Mouse (Mus musculus): ENCODE data around the gene Gm10203. TPM values are rescaled to one million over a fixed set of nuclear protein-coding genes. Genes with fewer than 3 reads are reported as not detected.
A peak's percentile ranks its signal among the peaks of the same experiment; 100 is the strongest.
"Not testable (repeated sequence)": the region's sequence is repeated elsewhere in the genome, so short reads cannot be mapped to it uniquely, and the experiment has no call there.

Gm10203 gene
- total RNA-seq, 1 experiment from 2014 or later: not detected

- ATAC-seq (replicated peaks; ENCODE audit: low read depth, poor library complexity, severe bottlenecking): peak; percentile 99
Observed at GRCm38 (mm10) chr6:149132311-149133077, 2.5 kb downstream of the Gm10203 start.

- ATAC-seq (replicated peaks; ENCODE audit: low read depth, poor library complexity, severe bottlenecking): no peak
Observed at GRCm38 (mm10) chr6:149134391-149135150, 4.6 kb downstream of the Gm10203 start.

GRCm38 (mm10) chr6:149135631-149136030 is 5.7 kb downstream of the Gm10203 start:
- ATAC-seq (replicated peaks; ENCODE audit: low read depth, poor library complexity, severe bottlenecking): no peak

GRCm38 (mm10) chr6:149137936-149138335 is 8.0 kb downstream of the Gm10203 start:
- ATAC-seq (replicated peaks; ENCODE audit: low read depth, poor library complexity, severe bottlenecking): no peak

- no peak for ATAC-seq (replicated peaks; ENCODE audit: low read depth, poor library complexity, severe bottlenecking)
Observed at GRCm38 (mm10) chr6:149139011-149139410, 9.0 kb downstream of the Gm10203 start.

GRCm38 (mm10) chr6:149139471-149139870 is 9.5 kb downstream of the Gm10203 start, which contains the start of gene Etfbkmt:
Etfbkmt (plus strand) TSS chr6:149139849.
- ATAC-seq (replicated peaks; ENCODE audit: low read depth, poor library complexity, severe bottlenecking): no peak

- ATAC-seq (replicated peaks; ENCODE audit: low read depth, poor library complexity, severe bottlenecking): peak; percentile 97
Observed at GRCm38 (mm10) chr6:149141393-149142173, 11.6 kb downstream of the Gm10203 start.

- ATAC-seq (replicated peaks; ENCODE audit: low read depth, poor library complexity, severe bottlenecking): no peak
Observed at GRCm38 (mm10) chr6:149145143-149145542, 15.2 kb downstream of the Gm10203 start.

GRCm38 (mm10) chr6:149148436-149149229 is 18.7 kb downstream of the Gm10203 start:
- no peak for ATAC-seq (replicated peaks; ENCODE audit: low read depth, poor library complexity, severe bottlenecking)

GRCm38 (mm10) chr6:149152119-149152518 is 22.1 kb downstream of the Gm10203 start:
- ATAC-seq (replicated peaks; ENCODE audit: low read depth, poor library complexity, severe bottlenecking): no peak

- ATAC-seq (replicated peaks; ENCODE audit: low read depth, poor library complexity, severe bottlenecking): no peak
Observed at GRCm38 (mm10) chr6:149153473-149154115, 23.6 kb downstream of the Gm10203 start.

- ATAC-seq (replicated peaks; ENCODE audit: low read depth, poor library complexity, severe bottlenecking): no peak
Observed at GRCm38 (mm10) chr6:149154116-149155030, 24.4 kb downstream of the Gm10203 start.

GRCm38 (mm10) chr6:149155031-149155841 is 25.3 kb downstream of the Gm10203 start:
- 0 out of 2 replicates have a peak, but pooled peaks have one; percentile 18 for ATAC-seq (replicated peaks; ENCODE audit: low read depth, poor library complexity, severe bottlenecking)

GRCm38 (mm10) chr6:149167038-149167437 is 37.1 kb downstream of the Gm10203 start:
- ATAC-seq (replicated peaks; ENCODE audit: low read depth, poor library complexity, severe bottlenecking): not testable (repeated sequence)

- no peak for ATAC-seq (replicated peaks; ENCODE audit: low read depth, poor library complexity, severe bottlenecking)
Observed at GRCm38 (mm10) chr6:149167672-149168071, 37.7 kb downstream of the Gm10203 start.

- no peak for ATAC-seq (replicated peaks; ENCODE audit: low read depth, poor library complexity, severe bottlenecking)
Observed at GRCm38 (mm10) chr6:149168436-149168835, 38.5 kb downstream of the Gm10203 start.

GRCm38 (mm10) chr6:149169965-149170364 is 40.0 kb downstream of the Gm10203 start:
- ATAC-seq (replicated peaks; ENCODE audit: low read depth, poor library complexity, severe bottlenecking): not testable (repeated sequence)

All from common myeloid progenitor, adult 5-6 weeks (primary cell).